Comparison of ENCODE assay signal across 8 mouse cellular contexts in the genomic region with DNA sequence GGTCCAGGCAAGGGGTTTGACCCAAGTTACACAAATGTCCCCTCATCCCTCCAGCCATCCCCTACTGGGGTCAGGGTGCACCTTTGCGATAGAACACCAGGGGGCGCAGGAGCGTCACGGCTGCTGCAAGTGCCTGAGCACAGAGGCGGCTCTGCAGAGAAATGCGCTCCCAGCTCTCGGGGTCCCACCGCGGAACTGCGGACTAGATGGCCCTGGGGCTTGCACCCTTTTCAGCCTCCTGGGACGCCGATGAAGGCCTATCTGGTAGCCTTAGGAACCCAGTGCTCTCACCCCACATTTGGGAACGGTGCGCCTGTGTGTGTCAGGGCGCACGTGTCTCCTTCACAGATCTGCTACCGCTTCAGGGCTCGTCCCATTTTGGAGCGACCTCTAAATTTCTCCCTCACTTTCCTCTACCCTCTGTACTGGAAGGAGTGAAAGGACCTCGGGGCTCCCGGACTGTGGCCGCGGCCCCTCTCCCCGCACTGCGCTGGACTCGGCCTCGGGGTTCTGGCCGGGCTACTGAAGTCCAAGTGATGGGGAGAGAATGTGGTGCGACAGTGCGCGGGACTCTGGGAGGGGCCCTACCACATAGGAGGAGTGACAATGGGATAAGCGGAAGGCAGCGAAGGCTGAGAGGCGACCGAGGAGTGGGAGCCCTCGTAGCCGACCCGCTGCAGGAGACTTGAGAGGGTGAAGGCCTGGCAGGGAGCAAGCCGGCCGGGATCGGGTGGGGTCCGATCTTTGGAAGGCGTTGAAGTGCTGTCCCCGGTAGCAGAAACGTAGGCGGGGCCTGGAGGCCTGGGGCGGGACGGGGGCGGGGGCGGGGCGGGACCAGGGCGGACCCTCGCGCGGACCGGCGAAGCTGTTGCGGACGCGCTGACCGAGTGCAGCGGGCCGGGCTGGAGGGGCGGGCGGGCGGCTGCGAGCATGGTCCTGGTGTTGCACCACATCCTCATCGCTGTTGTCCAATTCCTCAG. TPM values are rescaled to one million over a fixed set of nuclear protein-coding genes. Genes with fewer than 3 reads are reported as not detected.
A peak's percentile ranks its signal among the peaks of the same experiment; 100 is the strongest.
DNase-seq lines count a peak whose midpoint lies in the region; ATAC-seq and TF ChIP-seq lines count a peak whose summit lies in the region.

No protein-coding gene starts in this region.

- no peaks in the 10 kb centered on the region for H3K9me3 ChIP-seq in CH12.LX (replicated peaks; ENCODE audit: low read length)
- H3K9me3 ChIP-seq in forebrain, embryonic 11.5 days (ENCODE audit: control insufficient read depth, low read length): no peaks in the 10 kb centered on the region
- H3K9me3 ChIP-seq in heart, postnatal 0 days (replicated peaks; ENCODE audit: control insufficient read depth, low read length): no peaks in the 10 kb centered on the region
- no peaks in the 10 kb centered on the region for H3K9me3 ChIP-seq in liver, embryonic 15.5 days (replicated peaks)
- no peaks in the 10 kb centered on the region for H3K9me3 ChIP-seq in neural tube, embryonic 11.5 days (ENCODE audit: control insufficient read depth, low read length)
- no peaks in the 10 kb centered on the region for H3K9me3 ChIP-seq in stomach, postnatal 0 days (ENCODE audit: control insufficient read depth, low read length)

- H3K36me3 ChIP-seq in CH12.LX (replicated peaks in 1 of 2; ENCODE audit: control insufficient read depth in 1 of 2, insufficient read depth in 1 of 2, low read length in 1 of 2): no peaks in the 10 kb centered on the region
- no peaks in the 10 kb centered on the region for H3K36me3 ChIP-seq in forebrain, embryonic 11.5 days (ENCODE audit: control insufficient read depth, insufficient read depth, low read length)
- H3K36me3 ChIP-seq in heart, postnatal 0 days (replicated peaks; ENCODE audit: control insufficient read depth, insufficient read depth, low read length): no peaks in the 10 kb centered on the region
- H3K36me3 ChIP-seq in liver, embryonic 15.5 days (replicated peaks): no peaks in the 10 kb centered on the region
- no peaks in the 10 kb centered on the region for H3K36me3 ChIP-seq in neural tube, embryonic 11.5 days (ENCODE audit: control insufficient read depth, insufficient read depth, low read length)
- H3K36me3 ChIP-seq in stomach, postnatal 0 days (ENCODE audit: control insufficient read depth, insufficient read depth, low read length): no peaks in the 10 kb centered on the region

- in situ Hi-C loops in CH12.LX (cut with MboI; ENCODE audit: low pct_ligation_motif_present, low pct_unique_long_range_greater_than_20kb, low sequenced_read_pairs): no loop called here

- ATAC-seq in forebrain, embryonic 11.5 days (replicated peaks; ENCODE audit: low FRiP score): peak; percentile 87
- peak; percentile 75 for ATAC-seq in heart, postnatal 0 days (ENCODE audit: insufficient read depth, low read depth)
- ATAC-seq in liver, embryonic 15.5 days (ENCODE audit: insufficient read depth): peak; percentile 59
- peak; percentile 77 for ATAC-seq in neural tube, embryonic 11.5 days (ENCODE audit: insufficient read depth, low FRiP score, low TSS enrichment)
- peak; percentile 77 for ATAC-seq in stomach, postnatal 0 days (ENCODE audit: low FRiP score, low TSS enrichment)

- H3K4me1 ChIP-seq in CH12.LX (ENCODE audit: control insufficient read depth in 1 of 2, insufficient read depth in 2 of 2): peaks cover 2 to 24% of the 10 kb centered on the region in 2 experiments; a peak in 3 of 4 replicates
- no peaks in the 10 kb centered on the region; the same call in none of the 2 replicates for H3K4me1 ChIP-seq in forebrain, embryonic 11.5 days (replicated peaks; ENCODE audit: control insufficient read depth, insufficient read depth, low read length)
- peaks cover 8% of the 10 kb centered on the region for H3K4me1 ChIP-seq in heart, postnatal 0 days (ENCODE audit: control insufficient read depth, insufficient read depth)
- H3K4me1 ChIP-seq in liver, embryonic 15.5 days (replicated peaks): peaks cover 10% of the 10 kb centered on the region
- no peaks in the 10 kb centered on the region for H3K4me1 ChIP-seq in neural tube, embryonic 11.5 days (ENCODE audit: control insufficient read depth, insufficient read depth, low read length)
- no peaks in the 10 kb centered on the region for H3K4me1 ChIP-seq in stomach, postnatal 0 days (replicated peaks; ENCODE audit: control insufficient read depth, insufficient read depth)

- no peaks in the 10 kb centered on the region for H3K79me2 ChIP-seq in CH12.LX (replicated peaks; ENCODE audit: control insufficient read depth, extremely low read depth, insufficient read depth, poor library complexity, severe bottlenecking)

- TF ChIP-seq RAD21 in CH12.LX (IDR thresholded peaks at IDR 0.05; ENCODE audit: low read depth, low read length): peak; percentile 84

- H3K4me3 ChIP-seq in CH12.LX (replicated peaks in 1 of 3; ENCODE audit: low read depth in 2 of 3, low read length in 2 of 3, poor library complexity in 1 of 3): peak overlapping the region in 1 of 3 experiments; percentile 46
- H3K4me3 ChIP-seq in forebrain, embryonic 11.5 days (ENCODE audit: low read depth, low read length): peak overlapping the region; percentile 44
- H3K4me3 ChIP-seq in heart, postnatal 0 days (ENCODE audit: low read depth, low read length): peak overlapping the region; percentile 58
- peak overlapping the region; percentile 54 for H3K4me3 ChIP-seq in liver, embryonic 15.5 days (replicated peaks)
- H3K4me3 ChIP-seq in neural tube, embryonic 11.5 days (ENCODE audit: low read depth, low read length): peak overlapping the region; percentile 47
- H3K4me3 ChIP-seq in stomach, postnatal 0 days (ENCODE audit: low read depth, low read length): peak overlapping the region; percentile 54

- TF ChIP-seq EP300 in CH12.LX (IDR thresholded peaks at IDR 0.05; ENCODE audit: low read length): no peak
- no peak for TF ChIP-seq EP300 in heart, postnatal 0 days (IDR thresholded peaks at IDR 0.05; ENCODE audit: low read depth)
- TF ChIP-seq EP300 in stomach, postnatal 0 days (optimal IDR thresholded peaks at IDR 0.05): no peak

- H3K9ac ChIP-seq in CH12.LX (ENCODE audit: insufficient read depth, low read depth): no peak overlapping the region
- H3K9ac ChIP-seq in forebrain, embryonic 11.5 days (ENCODE audit: low read length): peak overlapping the region; percentile 48
- H3K9ac ChIP-seq in heart, postnatal 0 days (replicated peaks; ENCODE audit: low read depth, low read length): peak overlapping the region; percentile 50; the same call in 1 of the 2 replicates
- no peak overlapping the region for H3K9ac ChIP-seq in liver, embryonic 15.5 days
- H3K9ac ChIP-seq in neural tube, embryonic 11.5 days (ENCODE audit: low read length): peak overlapping the region; percentile 55
- H3K9ac ChIP-seq in stomach, postnatal 0 days (ENCODE audit: low read length): peak overlapping the region; percentile 47

- TF ChIP-seq POLR2A in CH12.LX (IDR thresholded peaks at IDR 0.05; ENCODE audit: low read depth, low read length): no peak

- under 1% methylated on average over 68 of the region's 68 CpGs for WGBS in forebrain, embryonic 11.5 days
- under 1% methylated on average over 55 of the region's 68 CpGs for WGBS in heart, postnatal 0 days
- under 1% methylated on average over 67 of the region's 68 CpGs for WGBS in liver, embryonic 15.5 days (ENCODE audit: insufficient replicate concordance)
- under 1% methylated on average over 60 of the region's 68 CpGs for WGBS in neural tube, embryonic 11.5 days
- WGBS in stomach, postnatal 0 days: under 1% methylated on average over 66 of the region's 68 CpGs

- dilution Hi-C loops in CH12.LX (cut with MboI; ENCODE audit: extremely low pct_ligation_motif_present, extremely low pct_unique_long_range_greater_than_20kb, low sequenced_read_pairs): no loop called here

- TF ChIP-seq CTCF in CH12.LX (conservative IDR thresholded peaks at IDR 0.05 in 1 of 2, IDR thresholded peaks at IDR 0.05 in 1 of 2; ENCODE audit: low read depth in 2 of 2, low read length in 2 of 2): peak; percentile 73 to 96
- TF ChIP-seq CTCF in heart, postnatal 0 days (IDR thresholded peaks at IDR 0.05; ENCODE audit: low read depth): peak; percentile 99
- TF ChIP-seq CTCF in stomach, postnatal 0 days (IDR thresholded peaks at IDR 0.05; ENCODE audit: low read depth): peak; percentile 98

- peaks cover 87% of the 10 kb centered on the region for H3K27me3 ChIP-seq in CH12.LX (replicated peaks)
- H3K27me3 ChIP-seq in forebrain, embryonic 11.5 days (ENCODE audit: control insufficient read depth, insufficient read depth, low read length): peaks cover 10% of the 10 kb centered on the region
- peaks cover 24% of the 10 kb centered on the region for H3K27me3 ChIP-seq in heart, postnatal 0 days (ENCODE audit: control insufficient read depth, insufficient read depth, low read length)
- H3K27me3 ChIP-seq in liver, embryonic 15.5 days: peaks cover 52% of the 10 kb centered on the region
- H3K27me3 ChIP-seq in neural tube, embryonic 11.5 days (ENCODE audit: control insufficient read depth, insufficient read depth, low read length): peaks cover 13% of the 10 kb centered on the region
- no peaks in the 10 kb centered on the region for H3K27me3 ChIP-seq in stomach, postnatal 0 days (ENCODE audit: control insufficient read depth, insufficient read depth, low read length)

- no peak overlapping the region for H3K27ac ChIP-seq in CH12.LX (ENCODE audit: insufficient read depth, low read depth)
- no peak overlapping the region for H3K27ac ChIP-seq in forebrain, embryonic 11.5 days (ENCODE audit: low read depth, low read length)
- 0 out of 2 replicates have a peak overlapping the region, but pooled peaks have one; percentile 4 for H3K27ac ChIP-seq in heart, postnatal 0 days (ENCODE audit: low read depth)
- H3K27ac ChIP-seq in liver, embryonic 15.5 days (replicated peaks): no peak overlapping the region
- no peak overlapping the region for H3K27ac ChIP-seq in neural tube, embryonic 11.5 days (ENCODE audit: low read depth, low read length)
- no peak overlapping the region for H3K27ac ChIP-seq in stomach, postnatal 0 days (replicated peaks)

- peak overlapping the region; percentile 98 for H3K4me2 ChIP-seq in CH12.LX (ENCODE audit: insufficient read depth, low read depth, poor library complexity, severe bottlenecking)
- peak overlapping the region; percentile 98 for H3K4me2 ChIP-seq in forebrain, embryonic 11.5 days (ENCODE audit: low read depth, low read length, severe bottlenecking)
- peak overlapping the region; percentile 95 for H3K4me2 ChIP-seq in heart, postnatal 0 days (ENCODE audit: low read depth, low read length)
- H3K4me2 ChIP-seq in liver, embryonic 15.5 days: peak overlapping the region; percentile 77
- H3K4me2 ChIP-seq in neural tube, embryonic 11.5 days (ENCODE audit: low read depth): peak overlapping the region; percentile 73
- H3K4me2 ChIP-seq in stomach, postnatal 0 days (replicated peaks; ENCODE audit: low read depth): peak overlapping the region; percentile 92

- peak; percentile 64 for DNase-seq in CH12.LX (ENCODE audit: extremely low read depth)
- DNase-seq in c-Kit-positive CD71-negative TER-119-negative erythroid progenitor cells, embryonic 14.5 days (ENCODE audit: low read depth): peak; percentile 68
- DNase-seq in forebrain, embryonic 11.5 days (ENCODE audit: low spot score): peak; percentile 96
- peak; percentile 57 for DNase-seq in heart, postnatal 0 days (ENCODE audit: low spot score)
- DNase-seq in kidney, postnatal 36 days: peak; percentile 85 to 94
- peak; percentile 89 for DNase-seq in neural tube, embryonic 11.5 days (ENCODE audit: low spot score)
- DNase-seq in stomach, postnatal 0 days (ENCODE audit: low spot score): peak; percentile 88

RNA-seq across cellular contexts. Expression of a gene that starts 29.2 kb away (rescaled TPM):
- total RNA-seq in CH12.LX (2012; rRNA removed) (0.08 TPM in 2 replicates), CH12.LX (2014; rRNA removed) (0.28 and 0.40 TPM in 2 replicates)
- not detected in 2 replicates for polyA plus RNA-seq in CH12.LX (2012; ENCODE audit: insufficient read length, low read depth)
- 18.6 and 22.7 TPM in 2 replicates for polyA plus RNA-seq in forebrain, embryonic 11.5 days (2014; fragmentation: Nextera tagmentation; extraction: Ambion mirVana)
- 4.7 and 35.2 TPM in 2 replicates for total RNA-seq in heart, postnatal 0 days (2014; rRNA removed; ENCODE audit: low replicate concordance)
- polyA plus RNA-seq in heart, postnatal 0 days (2015; fragmentation: Nextera tagmentation; extraction: Ambion mirVana): 19.3 and 22.1 TPM in 2 replicates
- 12.0 and 13.9 TPM in 2 replicates for polyA plus RNA-seq in liver, embryonic 15.5 days (2015; fragmentation: Nextera tagmentation; extraction: Ambion mirVana)
- 23.2 and 26.2 TPM in 2 replicates for polyA plus RNA-seq in neural tube, embryonic 11.5 days (2014; fragmentation: Nextera tagmentation; extraction: Ambion mirVana)
- 9.2 and 9.5 TPM in 2 replicates for polyA plus RNA-seq in stomach, postnatal 0 days (2015; fragmentation: Nextera tagmentation; extraction: Ambion mirVana)

RNA-seq across cellular contexts. Expression of a gene that starts 40.0 kb away (rescaled TPM):
- 0.04 TPM in 1 of 2 replicates, not detected in the other for total RNA-seq in CH12.LX (2012; rRNA removed)
- total RNA-seq in CH12.LX (2014; rRNA removed): not detected in 2 replicates
- 0.56 and 0.84 TPM in 2 replicates for polyA plus RNA-seq in CH12.LX (2012; ENCODE audit: insufficient read length, low read depth)
- not detected in 2 replicates for polyA plus RNA-seq in forebrain, embryonic 11.5 days (2014; fragmentation: Nextera tagmentation; extraction: Ambion mirVana)
- total RNA-seq in heart, postnatal 0 days (2014; rRNA removed; ENCODE audit: low replicate concordance): 33.8 TPM in 1 of 2 replicates, not detected in the other
- polyA plus RNA-seq in heart, postnatal 0 days (2015; fragmentation: Nextera tagmentation; extraction: Ambion mirVana): 2.4 TPM in 1 of 2 replicates, not detected in the other
- polyA plus RNA-seq in liver, embryonic 15.5 days (2015; fragmentation: Nextera tagmentation; extraction: Ambion mirVana): 0.16 TPM in 1 of 2 replicates, not detected in the other
- polyA plus RNA-seq in neural tube, embryonic 11.5 days (2014; fragmentation: Nextera tagmentation; extraction: Ambion mirVana): not detected in 2 replicates
- polyA plus RNA-seq in stomach, postnatal 0 days (2015; fragmentation: Nextera tagmentation; extraction: Ambion mirVana): 0.24 TPM in 1 of 2 replicates, not detected in the other

Comparison
In these comparisons a context has a peak if more than half of its experiments do, and no peak if none do; other contexts are left out.
1. H3K9ac ChIP-seq: peak in forebrain, embryonic 11.5 days (single experiment), heart, postnatal 0 days (single experiment), neural tube, embryonic 11.5 days (single experiment) and stomach, postnatal 0 days (single experiment); none in CH12.LX (single experiment) and liver, embryonic 15.5 days (single experiment).
2. Peak in every context shown above with its lines, with median percentiles within 50 percentile points of each other: DNase-seq, H3K4me2 ChIP-seq, CTCF ChIP-seq and ATAC-seq.